Mouse (Mus musculus): Measurements from ENCODE around the gene Pou6f1.
"Not testable (repeated sequence)": the region's sequence is repeated elsewhere in the genome, so short reads cannot be mapped to it uniquely, and the experiment has no call there.

Gene Pou6f1

GRCm38 (mm10) chr15:100619200-100619599, 19.4 kb upstream of the Pou6f1 start:
- no peak for DNase-seq (ENCODE audit: low spot score in 2 of 2)

- DNase-seq (ENCODE audit: low spot score in 2 of 2) = no peak
Observed at GRCm38 (mm10) chr15:100616221-100616620, 16.4 kb upstream of the Pou6f1 start.

DNA sequence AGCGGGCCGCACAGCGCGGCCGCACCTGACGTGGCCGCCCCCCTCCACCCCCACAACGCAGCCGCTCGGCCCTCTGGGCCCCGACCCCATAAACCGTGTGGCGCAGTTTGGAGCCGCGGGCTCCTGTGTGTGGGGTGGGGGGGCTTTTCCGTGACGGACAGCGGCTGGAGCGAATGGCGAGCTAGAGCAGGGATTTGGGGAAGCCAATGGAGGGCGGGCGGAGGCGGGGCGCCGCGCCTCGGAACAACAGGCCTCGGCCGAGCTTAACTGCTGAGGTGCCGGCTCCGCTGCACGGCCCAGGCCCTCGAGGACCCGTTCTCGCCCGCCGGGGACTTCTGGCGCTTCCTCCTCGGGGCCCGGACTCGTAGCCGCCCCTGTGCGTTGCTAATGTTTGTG, 16.0 kb upstream of the Pou6f1 start:
- peak; percentile 90 for DNase-seq (ENCODE audit: low spot score in 2 of 2)

DNA sequence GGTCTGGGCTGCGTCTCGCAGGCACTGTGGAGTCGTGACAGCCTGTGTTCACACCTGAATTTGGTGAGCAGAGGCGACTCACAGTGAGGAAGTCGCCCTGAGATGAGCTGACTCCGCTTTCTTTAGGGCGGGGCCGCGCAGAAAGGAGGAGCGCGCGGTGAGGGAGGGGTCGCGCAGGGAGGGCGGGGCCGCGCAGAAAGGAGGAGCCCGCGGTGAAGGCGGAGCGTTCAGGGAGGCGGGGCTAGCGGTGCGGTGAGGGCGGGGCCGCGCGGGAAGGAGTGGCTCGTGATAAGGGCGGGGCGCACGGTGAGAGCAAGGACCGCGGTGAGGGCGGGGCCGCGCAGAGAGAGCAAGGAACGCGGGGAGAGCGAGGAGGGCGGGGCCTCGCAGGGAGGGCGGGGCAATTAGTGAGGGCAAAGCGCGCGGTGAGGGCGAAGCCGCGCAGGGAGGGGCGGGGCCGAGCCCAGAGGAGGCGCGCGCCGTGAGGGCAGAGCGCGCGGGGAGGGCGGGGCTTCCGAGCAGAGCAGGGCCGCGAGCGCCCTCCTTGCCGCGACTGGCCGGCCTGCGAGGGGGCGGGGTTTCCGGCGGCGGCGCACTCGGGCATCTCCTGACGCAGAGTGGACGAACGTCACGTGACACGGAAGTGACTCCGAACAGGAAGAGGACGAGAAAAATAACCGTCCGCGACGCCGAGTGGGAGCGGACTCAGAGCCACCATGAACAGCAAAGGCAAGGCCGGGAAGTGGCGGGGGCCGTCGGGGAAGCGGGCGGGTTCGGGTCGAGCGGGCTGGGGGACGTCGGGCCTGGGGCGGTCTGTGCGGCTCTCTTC, 15.4 kb upstream of the Pou6f1 start, which contains the start of gene Dazap2:
Gene Dazap2 (plus strand): TSS at position 354 of the 829 bp plus-strand sequence.
- peak; percentile 96 to 97 for DNase-seq (ENCODE audit: low spot score in 2 of 2)

- DNase-seq (ENCODE audit: low spot score in 2 of 2) = no peak
Observed at GRCm38 (mm10) chr15:100614218-100614995, 14.6 kb upstream of the Pou6f1 start.

- DNase-seq (ENCODE audit: low spot score in 2 of 2) = peak; percentile 67 to 73
Observed at GRCm38 (mm10) chr15:100613584-100613983, 13.8 kb upstream of the Pou6f1 start.

GRCm38 (mm10) chr15:100612432-100612831, 12.6 kb upstream of the Pou6f1 start:
- DNase-seq (ENCODE audit: low spot score in 2 of 2) = no peak

DNA sequence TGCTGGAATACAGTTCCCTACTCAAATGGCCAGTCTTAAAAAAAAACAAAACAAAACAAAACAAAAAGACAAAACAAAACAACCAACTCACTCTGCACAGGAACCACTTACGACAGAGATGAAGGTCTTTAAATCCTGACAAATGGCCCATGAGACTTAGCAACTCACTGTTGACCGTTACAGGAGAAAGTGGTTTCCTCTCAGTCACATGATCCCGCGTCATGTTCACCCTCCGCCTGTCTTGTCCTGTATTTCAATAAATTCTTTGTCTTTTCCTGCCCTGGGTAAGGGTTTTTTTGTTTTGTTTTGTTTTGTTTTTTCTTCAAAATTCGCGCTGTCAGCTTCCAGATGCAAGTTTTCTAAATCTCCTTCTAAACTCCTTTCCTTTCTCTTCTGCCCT, 12.2 kb upstream of the Pou6f1 start:
- DNase-seq (ENCODE audit: low spot score in 2 of 2) = no peak

- DNase-seq (ENCODE audit: low spot score in 2 of 2) = not testable (repeated sequence)
Observed at GRCm38 (mm10) chr15:100606677-100607076, 6.9 kb upstream of the Pou6f1 start.

- DNase-seq (ENCODE audit: low spot score in 2 of 2) = no peak
Observed at GRCm38 (mm10) chr15:100601669-100602068, 1.9 kb upstream of the Pou6f1 start.

DNA sequence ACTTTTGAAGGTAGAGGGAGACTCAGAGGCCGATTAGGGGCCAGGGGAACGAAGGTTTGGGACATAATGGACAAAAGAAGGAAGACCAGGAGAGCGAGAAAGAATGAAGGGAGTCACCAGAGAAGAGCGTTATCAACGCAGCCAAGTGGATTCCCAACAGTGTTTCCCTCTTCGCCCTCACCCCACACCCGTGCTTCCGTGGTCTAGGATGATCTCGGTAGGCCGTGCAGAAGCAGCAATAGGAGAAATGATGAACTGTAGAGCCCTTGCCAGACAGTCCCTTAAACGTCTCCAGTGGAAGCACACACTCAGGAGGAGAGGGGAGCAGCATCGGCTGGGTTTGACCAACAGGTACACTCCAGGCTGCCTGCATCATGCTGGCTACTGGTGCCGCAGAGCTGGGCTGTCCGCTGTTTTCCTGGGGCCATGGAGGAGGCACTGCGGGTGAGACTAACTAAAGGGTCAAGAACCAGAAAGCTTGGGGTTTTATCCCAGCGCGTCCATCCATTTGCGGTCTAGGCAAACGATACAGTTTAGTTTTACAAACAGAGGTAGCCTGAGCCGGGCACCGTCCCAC, 1.0 kb upstream of the Pou6f1 start:
- no peak for DNase-seq (ENCODE audit: low spot score in 2 of 2)

- DNase-seq (ENCODE audit: low spot score in 2 of 2) = peak; percentile 76 to 78
Observed at GRCm38 (mm10) chr15:100600047-100600695, 387 bp upstream of the Pou6f1 start.

GRCm38 (mm10) chr15:100598883-100599275, 905 bp downstream of the Pou6f1 start:
- peak; percentile 56 to 66 for DNase-seq (ENCODE audit: low spot score in 2 of 2)

DNA sequence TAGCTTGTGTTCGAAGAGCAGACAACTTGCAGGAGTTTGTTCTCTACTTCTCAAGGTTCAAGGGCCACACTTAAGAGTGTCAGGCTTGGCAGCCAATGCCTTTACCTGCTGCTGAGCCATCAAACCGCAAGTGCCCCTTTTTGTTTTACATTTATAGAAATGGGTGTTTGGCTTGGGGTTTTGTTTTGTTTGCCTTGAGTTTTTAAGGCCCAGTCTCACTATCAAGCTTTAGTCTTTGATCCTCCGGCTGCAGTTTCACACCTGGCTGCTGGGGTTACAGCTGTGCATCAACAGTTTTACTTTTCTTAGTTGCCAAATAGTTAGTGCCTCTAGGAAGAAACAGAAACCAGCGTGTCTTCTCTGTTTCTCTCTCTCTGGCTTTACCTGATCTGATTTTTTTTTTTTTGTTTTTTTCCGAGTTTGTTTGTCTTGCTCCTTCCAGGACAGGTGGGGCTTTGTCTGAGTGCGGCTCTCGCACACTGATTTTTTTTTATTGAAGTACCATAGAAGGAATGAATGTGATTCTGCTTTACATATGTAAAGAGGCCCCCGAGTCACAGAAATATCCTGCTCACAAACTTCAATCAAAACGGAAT, 1.4 kb downstream of the Pou6f1 start:
- no peak for DNase-seq (ENCODE audit: low spot score in 2 of 2)

DNA sequence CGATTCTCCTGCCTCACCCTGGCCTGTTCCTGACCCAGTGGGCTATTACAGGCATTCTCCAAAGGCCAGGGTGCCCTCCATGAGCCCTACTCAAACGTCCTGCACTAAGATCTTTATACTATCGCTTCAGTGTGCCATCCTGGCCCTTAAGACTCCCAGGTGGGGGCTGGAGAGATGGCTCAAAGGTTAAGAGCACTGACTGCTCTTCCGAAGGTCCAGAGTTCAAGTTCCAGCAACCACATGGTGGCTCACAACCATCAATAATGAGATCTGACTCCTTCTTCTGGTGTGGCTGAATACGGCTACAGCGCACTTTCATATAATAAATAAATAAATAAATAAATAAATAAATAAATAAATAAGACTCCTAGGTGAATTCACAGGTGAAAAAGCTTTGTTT, 7.0 kb downstream of the Pou6f1 start:
- no peak for DNase-seq (ENCODE audit: low spot score in 2 of 2)

DNA sequence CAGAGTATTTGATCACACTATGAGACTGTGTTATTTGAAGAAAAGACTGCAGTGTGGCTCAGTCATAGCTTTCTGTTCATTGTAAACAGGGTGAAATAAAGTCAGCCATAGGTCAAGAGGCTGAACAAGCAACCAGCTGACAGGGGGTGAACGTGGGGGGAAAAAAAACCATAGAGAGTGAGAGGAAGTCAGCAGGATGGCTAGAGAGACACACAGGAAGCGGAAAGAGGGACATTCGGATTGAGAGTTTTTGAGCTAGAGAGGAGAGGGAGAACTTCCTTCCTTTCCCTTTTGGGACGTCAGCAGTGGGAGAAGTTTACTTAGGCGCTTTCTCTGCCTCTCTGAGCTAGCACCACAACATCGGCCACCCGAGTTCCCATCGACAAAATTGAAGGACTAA, 9.3 kb downstream of the Pou6f1 start:
- no peak for DNase-seq (ENCODE audit: low spot score in 2 of 2)

GRCm38 (mm10) chr15:100588297-100588696, 11.5 kb downstream of the Pou6f1 start:
- no peak for DNase-seq (ENCODE audit: low spot score in 2 of 2)

GRCm38 (mm10) chr15:100587166-100587565, 12.6 kb downstream of the Pou6f1 start:
- DNase-seq (ENCODE audit: low spot score in 2 of 2) = no peak

GRCm38 (mm10) chr15:100585931-100586330, 13.9 kb downstream of the Pou6f1 start:
- DNase-seq (ENCODE audit: low spot score in 2 of 2) = no peak

DNA sequence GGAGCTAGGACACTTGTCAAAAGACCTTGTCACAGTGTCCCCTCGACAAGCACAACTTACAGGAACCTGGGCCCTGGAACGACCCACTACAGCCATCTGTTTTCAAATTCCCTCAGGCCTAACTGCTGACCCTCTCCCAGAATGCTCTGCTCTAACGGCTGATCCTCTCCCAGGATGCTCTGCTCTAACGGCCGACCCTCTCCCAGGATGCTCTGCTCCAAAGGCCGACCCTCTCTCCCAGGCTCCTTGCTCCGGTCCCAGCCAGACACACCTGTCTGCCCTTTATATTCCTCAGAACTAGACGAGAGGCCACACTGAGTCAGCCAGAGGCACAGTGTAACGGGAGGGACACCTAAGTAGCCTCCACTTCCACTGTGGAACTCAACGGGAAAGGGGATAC, 19.7 kb downstream of the Pou6f1 start:
- no peak for DNase-seq (ENCODE audit: low spot score in 2 of 2)

DNA sequence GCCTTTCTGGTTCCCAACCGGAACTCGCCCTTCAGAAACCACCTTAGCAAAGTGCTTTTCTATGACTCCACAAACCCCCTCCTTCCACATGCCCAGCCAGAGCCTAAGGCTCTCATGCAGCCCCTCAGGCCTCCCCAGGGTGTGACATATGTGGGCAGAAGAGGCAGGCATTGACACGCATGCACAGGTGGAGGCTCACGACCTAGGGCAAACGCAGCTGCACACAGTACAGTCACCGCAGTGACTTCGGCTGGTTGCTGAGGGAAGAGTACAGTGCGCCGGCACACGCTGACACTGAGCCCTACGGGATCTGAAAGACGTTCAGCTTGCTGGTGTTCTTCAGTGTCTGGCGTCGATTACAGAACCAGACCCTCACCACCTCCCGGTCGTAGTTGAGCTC, 21.8 kb downstream of the Pou6f1 start:
- no peak for DNase-seq (ENCODE audit: low spot score in 2 of 2)

DNA sequence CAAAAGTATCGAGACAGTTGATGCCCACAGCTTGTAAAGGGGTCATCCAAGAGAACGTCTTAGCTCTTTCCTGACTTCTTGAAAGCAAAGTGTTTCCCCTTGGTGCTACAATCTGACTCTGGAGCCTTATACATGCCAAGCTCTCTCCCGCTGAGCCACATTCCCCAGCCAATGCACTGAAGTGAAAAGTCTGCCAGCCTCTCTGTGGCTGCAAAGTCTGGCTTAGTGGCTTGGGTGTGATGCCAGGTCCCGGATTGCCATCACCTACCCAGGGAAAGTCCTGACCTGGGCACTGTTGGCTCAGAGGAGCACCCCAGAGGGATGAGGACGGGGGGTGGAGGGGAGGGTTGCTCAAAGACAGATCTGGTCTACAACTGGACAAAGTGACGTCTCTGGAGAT, 23.0 kb downstream of the Pou6f1 start:
- DNase-seq (ENCODE audit: low spot score in 2 of 2) = no peak
